Mouse (Mus musculus): ENCODE results near the gene Atg9b.

GRCm38 (mm10) chr5:24379501-24379900 is 12.4 kb downstream of the Atg9b start:
- TF ChIP-seq CTCF (IDR thresholded peaks at IDR 0.05; ENCODE audit: low read depth, low read length) = no peak
- TF ChIP-seq POLR2A (IDR thresholded peaks at IDR 0.05; ENCODE audit: insufficient read depth, low read length) = no peak
- no peak for TF ChIP-seq EP300 (IDR thresholded peaks at IDR 0.05; ENCODE audit: insufficient read depth, low read depth, low read length)
